Mouse (Mus musculus) ES-Bruce4 (cell line): Measurements from ENCODE around the gene S1pr4. TPM values are rescaled to one million over a fixed set of nuclear protein-coding genes. Genes with fewer than 3 reads are reported as not detected.
A peak's percentile ranks its signal among the peaks of the same experiment; 100 is the strongest.

ENCODE experiments used
- H3K27ac ChIP-seq: 2 replicates; pipeline ENCODE4 v1.5.1; 2012; ENCODE audit warnings: low read length, inconsistent platforms; ENCODE audit not compliant: insufficient read depth
- H3K27me3 ChIP-seq: 2 replicates; pipeline ENCODE4 v1.6.1; 2012; ENCODE audit warnings: mild to moderate bottlenecking, low read length, inconsistent platforms; ENCODE audit not compliant: control insufficient read depth, poor library complexity, insufficient read depth, severe bottlenecking
- H3K36me3 ChIP-seq: 2 replicates; pipeline ENCODE4 v1.6.1; 2012; ENCODE audit warnings: inconsistent platforms, mild to moderate bottlenecking, low read length, moderate library complexity; ENCODE audit not compliant: control insufficient read depth, poor library complexity, insufficient read depth, severe bottlenecking
- H3K4me1 ChIP-seq: one replicate; pipeline ENCODE4 v1.8.1; 2011; ENCODE audit warnings: low read length; ENCODE audit not compliant: control insufficient read depth, insufficient read depth
- H3K4me3 ChIP-seq: 2 replicates; pipeline ENCODE4 v1.5.1; 2011; ENCODE audit warnings: low read depth, mild to moderate bottlenecking, low read length
- H3K9ac ChIP-seq: 2 replicates; pipeline ENCODE4 v1.6.1; 2012; ENCODE audit warnings: low read depth, mild to moderate bottlenecking, inconsistent platforms; ENCODE audit not compliant: poor library complexity, severe bottlenecking
- H3K9me3 ChIP-seq: replicated peaks from 2 replicates; pipeline ENCODE4 v1.6.1; 2012; ENCODE audit warnings: mild to moderate bottlenecking, low read length, inconsistent platforms; ENCODE audit not compliant: control insufficient read depth, poor library complexity, insufficient read depth, severe bottlenecking
- CTCF ChIP-seq: IDR thresholded peaks from one replicate; pipeline ENCODE4 v1.8.1; 2011; ENCODE audit warnings: low read depth, low read length
- EP300 ChIP-seq: IDR thresholded peaks from 2 replicates; pipeline ENCODE4 v1.6.1; 2011; ENCODE audit warnings: low read depth, low read length; ENCODE audit not compliant: insufficient read depth
- POLR2A ChIP-seq: IDR thresholded peaks from one replicate; pipeline ENCODE4 v1.8.1; 2011; ENCODE audit warnings: low read length; ENCODE audit not compliant: insufficient read depth
- polyA plus RNA-seq: library from polyadenylated mRNA; stranded (reverse); fragments of >200 nt; gene quantifications from 2 replicates; pipeline ENCODE4 v1.2.4, GENCODE M21; 2011; ENCODE audit warnings: low read depth; ENCODE audit not compliant: missing spikeins, insufficient read depth, insufficient read length

S1pr4 gene
- polyA plus RNA-seq, 1 experiment = 0.49 TPM

DNA sequence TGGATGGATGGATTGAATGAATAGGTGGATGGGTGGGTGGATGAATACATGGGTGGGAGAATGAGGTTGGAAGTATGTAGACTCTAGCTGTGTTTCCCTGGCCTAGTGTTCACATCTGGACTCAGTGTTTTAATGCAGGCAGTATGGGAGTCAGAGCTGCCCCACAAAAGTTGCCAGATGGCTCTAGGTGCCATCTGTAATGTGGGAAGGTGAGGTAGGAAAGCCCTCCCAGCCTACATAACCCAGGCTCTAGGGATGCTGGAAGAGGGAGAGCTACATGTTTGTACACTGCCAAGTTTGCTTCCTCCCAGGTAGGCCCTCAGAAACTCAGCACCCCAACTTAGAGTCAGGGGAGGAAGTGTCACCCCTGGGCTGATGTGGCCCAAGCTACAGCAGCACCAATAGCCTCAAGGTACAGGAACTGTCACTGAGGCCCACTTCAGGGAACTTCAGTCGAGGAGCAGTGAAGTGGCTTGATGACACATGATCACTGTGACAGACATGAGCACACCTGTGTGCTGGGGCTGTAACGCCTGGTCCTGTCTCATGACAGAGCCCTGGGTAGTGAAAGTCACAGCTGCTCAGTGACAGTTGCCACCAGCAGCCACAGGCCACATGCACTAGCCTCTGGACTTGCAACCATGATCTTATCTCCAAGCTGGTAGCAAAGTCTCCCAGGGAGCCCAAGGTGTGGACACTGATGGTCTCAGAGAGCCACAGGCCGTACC lies 38.6 kb upstream of the S1pr4 start:
- H3K4me3 ChIP-seq = no peak overlapping the region
- no peaks in the 10 kb centered on the region for H3K36me3 ChIP-seq
- H3K27me3 ChIP-seq = no peaks in the 10 kb centered on the region
- no peak overlapping the region for H3K9ac ChIP-seq
- peaks cover 12% of the 10 kb centered on the region for H3K4me1 ChIP-seq
- TF ChIP-seq EP300 = no peak
- TF ChIP-seq CTCF = no peak
- TF ChIP-seq POLR2A = no peak
- H3K27ac ChIP-seq = no peak overlapping the region
- H3K9me3 ChIP-seq = no peaks in the 10 kb centered on the region

DNA sequence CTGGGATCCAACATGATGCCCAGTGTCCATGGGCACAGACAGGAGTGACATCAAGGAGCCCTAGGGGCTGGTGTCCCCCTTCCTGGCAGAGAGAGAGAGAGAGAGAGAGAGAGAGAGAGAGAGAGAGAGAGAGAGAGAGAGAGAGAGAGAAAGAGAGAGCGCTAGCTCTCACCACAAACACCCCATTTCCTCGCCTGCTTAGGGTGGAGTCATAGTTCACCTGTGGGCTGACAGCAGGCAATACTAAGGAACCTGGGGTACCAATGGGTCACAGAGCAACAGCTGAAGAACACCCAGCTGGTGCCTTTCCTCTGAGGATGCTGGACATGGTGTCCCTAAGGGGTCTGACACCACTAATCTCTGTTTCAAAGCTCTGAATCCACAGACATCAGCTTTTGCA lies 37.5 kb upstream of the S1pr4 start:
- Histone ChIP-seq H3K9ac (no peak overlapping the region), H3K4me3 (no peak overlapping the region), H3K27ac (no peak overlapping the region), H3K27me3 (no peaks in the 10 kb centered on the region), H3K4me1 (peaks cover 7% of the 10 kb centered on the region), H3K36me3 (no peaks in the 10 kb centered on the region), H3K9me3 (no peaks in the 10 kb centered on the region)
- TF ChIP-seq POLR2A = no peak
- TF ChIP-seq CTCF = no peak
- TF ChIP-seq EP300 = no peak

DNA sequence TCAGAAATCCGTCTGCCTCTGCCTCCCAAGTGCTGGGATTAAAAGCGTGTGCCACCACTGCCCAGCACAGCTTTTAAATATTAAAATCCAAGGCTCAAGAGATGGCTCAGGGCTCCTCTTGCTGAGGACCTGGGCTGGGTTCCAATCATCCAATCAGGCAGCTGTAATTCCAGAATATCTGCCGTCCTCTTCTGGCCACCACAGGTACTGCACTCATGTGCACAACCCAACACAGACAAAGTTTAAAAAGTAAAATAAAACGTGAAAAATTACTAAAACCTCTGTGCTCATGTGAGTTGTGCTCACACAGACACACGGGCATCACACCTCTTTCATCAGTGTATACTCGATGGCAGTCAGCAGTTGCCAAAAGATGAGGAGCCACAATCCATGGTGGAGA lies 36.8 kb upstream of the S1pr4 start:
- no peak overlapping the region for H3K9ac ChIP-seq
- H3K27me3 ChIP-seq = no peaks in the 10 kb centered on the region
- peaks cover 7% of the 10 kb centered on the region for H3K4me1 ChIP-seq
- H3K36me3 ChIP-seq = no peaks in the 10 kb centered on the region
- H3K4me3 ChIP-seq = no peak overlapping the region
- no peak overlapping the region for H3K27ac ChIP-seq
- no peaks in the 10 kb centered on the region for H3K9me3 ChIP-seq
- TF ChIP-seq EP300 (no peak), CTCF (peak; percentile 51)

DNA sequence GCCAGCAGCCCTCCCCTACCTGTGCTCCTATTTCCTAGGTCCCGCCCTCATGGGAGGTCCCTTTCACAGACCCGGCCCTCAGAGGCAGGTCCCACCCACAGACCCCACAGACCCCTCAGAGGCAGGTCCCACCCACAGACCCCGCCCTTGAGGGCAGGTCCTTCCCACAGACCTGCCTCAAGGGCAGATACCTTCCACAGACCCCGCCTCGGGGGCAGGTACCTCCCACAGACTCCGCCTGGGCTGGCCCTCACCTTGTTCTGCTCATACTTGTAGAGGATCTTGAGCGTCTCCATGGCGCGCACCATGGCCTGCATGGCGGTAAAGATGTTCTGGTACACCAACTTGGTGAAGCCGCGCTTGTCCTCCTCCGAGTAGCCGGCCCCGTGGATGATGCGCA lies 34.9 kb upstream of the S1pr4 start:
- H3K9me3 ChIP-seq = no peaks in the 10 kb centered on the region
- H3K9ac ChIP-seq = peak overlapping the region; percentile 9
- no peaks in the 10 kb centered on the region for H3K36me3 ChIP-seq
- no peak overlapping the region for H3K27ac ChIP-seq
- peak overlapping the region; percentile 67 for H3K4me3 ChIP-seq
- H3K27me3 ChIP-seq = no peaks in the 10 kb centered on the region
- peak; percentile 86 for TF ChIP-seq POLR2A
- no peak for TF ChIP-seq EP300
- TF ChIP-seq CTCF = no peak
- peaks cover 7% of the 10 kb centered on the region for H3K4me1 ChIP-seq

DNA sequence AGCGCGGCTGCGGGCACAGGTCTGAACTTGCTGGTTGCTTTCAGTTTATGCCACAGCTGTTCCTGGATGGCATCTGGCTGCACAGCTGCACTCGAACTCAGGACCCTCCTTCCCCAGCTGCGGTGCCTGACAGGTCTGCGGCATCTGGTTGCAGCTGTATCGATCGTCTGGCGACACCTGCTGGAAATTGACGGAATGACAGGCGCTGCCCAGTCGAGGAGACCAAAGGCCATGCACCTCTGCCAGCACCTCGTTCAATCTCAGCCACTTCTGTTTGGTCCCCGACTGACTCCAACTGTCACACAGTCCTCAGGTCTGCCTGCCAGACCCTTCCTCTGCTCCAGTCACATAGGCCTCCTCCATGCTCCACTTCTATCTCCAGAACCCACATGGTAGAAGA lies 26.8 kb upstream of the S1pr4 start:
- Histone ChIP-seq H3K4me3 (no peak overlapping the region), H3K9me3 (no peaks in the 10 kb centered on the region), H3K9ac (no peak overlapping the region), H3K27ac (no peak overlapping the region), H3K4me1 (peaks cover 2% of the 10 kb centered on the region), H3K36me3 (no peaks in the 10 kb centered on the region), H3K27me3 (no peaks in the 10 kb centered on the region)
- no peak for TF ChIP-seq POLR2A
- peak; percentile 34; the same call in 1 of the 2 replicates for TF ChIP-seq EP300
- TF ChIP-seq CTCF = peak; percentile 99

DNA sequence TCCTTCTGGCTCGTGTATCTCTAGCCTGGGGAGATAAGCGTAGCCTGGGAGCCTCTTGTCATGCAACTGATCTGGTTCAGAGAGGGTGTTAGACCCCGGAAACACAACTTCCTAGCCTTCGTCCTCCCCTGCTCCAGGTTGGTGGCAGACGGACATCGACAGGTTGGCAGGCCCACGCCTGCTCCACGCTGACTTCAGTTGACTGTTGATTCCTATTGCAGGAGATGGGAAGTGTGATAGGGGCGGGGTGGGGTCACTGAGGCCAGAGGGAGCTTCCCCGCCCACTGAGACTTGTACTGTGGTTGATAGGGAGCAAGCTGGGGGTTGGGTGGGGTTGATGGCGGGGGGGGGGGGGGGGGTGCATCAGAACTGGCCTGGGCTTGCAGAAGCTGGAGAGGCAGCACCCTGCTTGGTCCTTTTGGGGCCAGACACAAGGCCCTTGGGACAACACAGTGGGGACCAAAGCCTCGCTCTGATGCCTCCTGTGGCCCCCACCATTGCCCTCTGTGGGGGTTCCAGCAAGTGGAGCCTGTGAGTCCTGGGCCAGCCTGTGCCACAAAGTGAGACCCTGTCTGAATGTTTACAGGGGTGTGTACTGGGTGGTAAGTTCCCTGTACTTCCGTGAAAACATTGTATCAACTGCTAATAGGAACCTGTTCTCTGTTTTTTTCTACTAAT lies 25.2 kb upstream of the S1pr4 start:
- H3K9me3 ChIP-seq = no peaks in the 10 kb centered on the region
- no peaks in the 10 kb centered on the region for H3K27me3 ChIP-seq
- H3K4me3 ChIP-seq = no peak overlapping the region
- TF ChIP-seq EP300 (no peak), CTCF (no peak), POLR2A (no peak)
- 0 out of 2 replicates have a peak overlapping the region, but pooled peaks have one; percentile 1 for H3K27ac ChIP-seq
- no peaks in the 10 kb centered on the region for H3K36me3 ChIP-seq
- H3K9ac ChIP-seq = peak overlapping the region; percentile 53; the same call in 1 of the 2 replicates
- H3K4me1 ChIP-seq = peaks cover 2% of the 10 kb centered on the region
